Mouse (Mus musculus) layer of hippocampus, adult 9-10 months (tissue): ENCODE results near the gene Sox15.

ENCODE experiments used
- DNase-seq: peaks from one replicate; pipeline ENCODE4 v3.0.0; 2022; ENCODE audit warnings: low spot score

The Sox15 gene

GRCm38 (mm10) chr11:69680136-69680855 lies 25.2 kb downstream of the Sox15 start:
- DNase-seq: no peak

- peak; percentile 79 for DNase-seq
Measured at GRCm38 (mm10) chr11:69681314-69682208, 26.4 kb downstream of the Sox15 start, which contains the start of gene Senp3. Senp3 (minus strand) TSS chr11:69682084.

GRCm38 (mm10) chr11:69682209-69682839 lies 27.2 kb downstream of the Sox15 start:
- no peak for DNase-seq

- DNase-seq: peak; percentile 92
Measured at GRCm38 (mm10) chr11:69682840-69683533, 27.9 kb downstream of the Sox15 start.

- DNase-seq: no peak
Measured at GRCm38 (mm10) chr11:69683576-69683975, 28.5 kb downstream of the Sox15 start.

GRCm38 (mm10) chr11:69684128-69684745 lies 29.1 kb downstream of the Sox15 start:
- no peak for DNase-seq

- DNase-seq: no peak
Measured at GRCm38 (mm10) chr11:69684936-69685335, 29.8 kb downstream of the Sox15 start.

GRCm38 (mm10) chr11:69685526-69686148 lies 30.5 kb downstream of the Sox15 start, which contains the start of gene Tnfsf13:
Tnfsf13 (minus strand) TSS chr11:69685784.
- no peak for DNase-seq

- no peak for DNase-seq
Measured at GRCm38 (mm10) chr11:69686377-69686776, 31.3 kb downstream of the Sox15 start.

GRCm38 (mm10) chr11:69687061-69687460 lies 31.9 kb downstream of the Sox15 start:
- DNase-seq: no peak

GRCm38 (mm10) chr11:69689891-69690290 lies 34.8 kb downstream of the Sox15 start:
- DNase-seq: no peak

- no peak for DNase-seq
Measured at GRCm38 (mm10) chr11:69692196-69692811, 37.2 kb downstream of the Sox15 start.

GRCm38 (mm10) chr11:69692863-69693262 lies 37.7 kb downstream of the Sox15 start:
- no peak for DNase-seq

GRCm38 (mm10) chr11:69693421-69693965 lies 38.4 kb downstream of the Sox15 start:
- DNase-seq: no peak

GRCm38 (mm10) chr11:69695046-69695360 lies 39.9 kb downstream of the Sox15 start:
- DNase-seq: no peak

GRCm38 (mm10) chr11:69695361-69696181 lies 40.5 kb downstream of the Sox15 start, which contains the start of the genes Tnfsf12 and Tnfsfm13:
Tnfsf12 (minus strand) TSS chr11:69695849.
Tnfsfm13 (minus strand) TSS chr11:69696098.
- DNase-seq: no peak

GRCm38 (mm10) chr11:69697396-69697795 lies 42.3 kb downstream of the Sox15 start:
- DNase-seq: no peak

GRCm38 (mm10) chr11:69698574-69698973 lies 43.5 kb downstream of the Sox15 start:
- DNase-seq: no peak

- DNase-seq: no peak
Measured at GRCm38 (mm10) chr11:69699595-69699994, 44.5 kb downstream of the Sox15 start.
